Mouse (Mus musculus) midbrain, embryonic 16.5 days (tissue): ENCODE data around the gene Dhh. TPM values are rescaled to one million over a fixed set of nuclear protein-coding genes. Genes with fewer than 3 reads are reported as not detected.

Experiments used
- ATAC-seq: fragments of 200-750 bp; cut with Nextera tagmentation; 2 replicates; pipeline ENCODE4 v1.8.0; 2017; ENCODE audit warnings: moderate TSS enrichment
- H3K27ac ChIP-seq: fragments of 300-500 bp; sonication (generic); 2 replicates; pipeline ENCODE4 v1.5.1; 2014; ENCODE audit warnings: mild to moderate bottlenecking, low read length, mixed read lengths
- H3K27me3 ChIP-seq: fragments of 300-500 bp; sonication (generic); 2 replicates; pipeline ENCODE4 v1.6.1; 2014; ENCODE audit warnings: low read depth, low read length, mixed read lengths; ENCODE audit not compliant: control insufficient read depth, insufficient read depth
- H3K36me3 ChIP-seq: fragments of 300-500 bp; sonication (generic); 2 replicates; pipeline ENCODE4 v1.6.1; 2014; ENCODE audit warnings: mild to moderate bottlenecking, low read length, moderate library complexity, mixed read lengths; ENCODE audit not compliant: control insufficient read depth, insufficient read depth
- H3K4me1 ChIP-seq: fragments of 300-500 bp; sonication (generic); 2 replicates; pipeline ENCODE4 v1.6.1; 2014; ENCODE audit warnings: mild to moderate bottlenecking, low read length, mixed read lengths; ENCODE audit not compliant: control insufficient read depth, insufficient read depth
- H3K4me2 ChIP-seq: fragments of 300-500 bp; sonication (generic); 2 replicates; pipeline ENCODE4 v1.6.1; 2014; ENCODE audit warnings: mild to moderate bottlenecking, low read length, mixed read lengths
- H3K4me3 ChIP-seq: fragments of 300-500 bp; sonication (generic); 2 replicates; pipeline ENCODE4 v1.5.1; 2014; ENCODE audit warnings: low read depth, mild to moderate bottlenecking, low read length, moderate library complexity, mixed read lengths
- H3K9ac ChIP-seq: fragments of 300-500 bp; sonication (generic); 2 replicates; pipeline ENCODE4 v1.6.1; 2014; ENCODE audit warnings: low read depth, low read length, mixed read lengths
- H3K9me3 ChIP-seq: fragments of 300-500 bp; sonication (generic); replicated peaks from 2 replicates; pipeline ENCODE4 v1.6.1; 2014; ENCODE audit warnings: mild to moderate bottlenecking, low read length, mixed read lengths; ENCODE audit not compliant: control insufficient read depth, poor library complexity, severe bottlenecking
- WGBS: fragments of 180-500 bp; shearing (Covaris S2); extraction: QIAGEN DNeasy Blood & Tissue Kit; methylation state at CpG from one replicate; pipeline ENCODE4 v1.1.7; 2014; 5-methylcytosine and 5-hydroxymethylcytosine counted together
- polyA plus RNA-seq: library from polyadenylated mRNA; unstranded; fragments of >200 nt; fragmentation: Nextera tagmentation; extraction: Ambion mirVana; gene quantifications from 2 replicates; pipeline ENCODE4 v1.2.1, GENCODE M21; 2015

Dhh gene
- polyA plus RNA-seq, 1 experiment from 2014 or later, result 0.36 TPM

- H3K4me3 ChIP-seq, result no peak overlapping the region
- H3K27ac ChIP-seq, result no peak overlapping the region
- ATAC-seq, result no peak
- H3K9me3 ChIP-seq, result no peaks in the 10 kb centered on the region
- H3K4me1 ChIP-seq, result no peaks in the 10 kb centered on the region
- 83% methylated on average over 7 of the region's 7 CpGs for WGBS
- H3K9ac ChIP-seq, result no peak overlapping the region
- H3K27me3 ChIP-seq, result peaks cover 5% of the 10 kb centered on the region; the same call in 1 of the 2 replicates
- H3K36me3 ChIP-seq, result no peaks in the 10 kb centered on the region
- no peak overlapping the region for H3K4me2 ChIP-seq
Observed at GRCm38 (mm10) chr15:98887526-98887925, 10.8 kb downstream of the Dhh start.

- Histone ChIP-seq H3K4me3 (no peak overlapping the region), H3K9ac (no peak overlapping the region), H3K36me3 (no peaks in the 10 kb centered on the region), H3K27me3 (peaks cover 5% of the 10 kb centered on the region; the same call in 1 of the 2 replicates), H3K27ac (no peak overlapping the region), H3K4me2 (no peak overlapping the region), H3K9me3 (no peaks in the 10 kb centered on the region), H3K4me1 (peaks cover 1% of the 10 kb centered on the region; the same call in 1 of the 2 replicates)
- 67% methylated on average over 8 of the region's 8 CpGs for WGBS
- ATAC-seq, result no peak
Observed at GRCm38 (mm10) chr15:98886667-98887387, 11.5 kb downstream of the Dhh start.

- no peaks in the 10 kb centered on the region for H3K36me3 ChIP-seq
- 85% methylated on average over 1 of the region's 1 CpGs for WGBS
- no peak overlapping the region for H3K4me3 ChIP-seq
- no peak overlapping the region for H3K4me2 ChIP-seq
- H3K27ac ChIP-seq, result no peak overlapping the region
- no peaks in the 10 kb centered on the region for H3K27me3 ChIP-seq
- no peak for ATAC-seq
- H3K4me1 ChIP-seq, result peaks cover 19% of the 10 kb centered on the region
- H3K9ac ChIP-seq, result no peak overlapping the region
- H3K9me3 ChIP-seq, result no peaks in the 10 kb centered on the region
Observed at GRCm38 (mm10) chr15:98884106-98884505, 14.2 kb downstream of the Dhh start.

- Histone ChIP-seq H3K9me3 (no peaks in the 10 kb centered on the region), H3K4me2 (no peak overlapping the region), H3K36me3 (no peaks in the 10 kb centered on the region), H3K4me1 (peaks cover 19% of the 10 kb centered on the region), H3K27ac (no peak overlapping the region), H3K9ac (no peak overlapping the region), H3K4me3 (no peak overlapping the region), H3K27me3 (no peaks in the 10 kb centered on the region)
- no peak for ATAC-seq
Observed at GRCm38 (mm10) chr15:98883661-98884060, 14.7 kb downstream of the Dhh start.

DNA sequence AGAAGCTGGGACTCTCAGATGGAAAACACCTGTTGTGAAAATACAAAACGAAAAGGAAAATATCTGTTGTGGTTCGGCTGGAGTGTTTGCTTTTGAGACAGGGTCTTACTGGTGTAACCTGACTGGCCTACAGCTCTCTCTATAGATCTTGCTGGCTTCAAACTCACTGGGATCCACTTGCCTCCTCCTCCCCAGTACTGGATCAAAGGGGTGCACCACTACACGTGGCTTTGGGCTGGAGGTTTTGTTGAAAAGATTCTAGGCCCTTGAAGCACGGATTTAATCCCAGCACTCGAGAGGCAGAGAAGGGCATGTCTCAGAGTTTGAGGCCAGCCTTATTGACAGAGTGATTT lies 16.7 kb downstream of the Dhh start:
- Histone ChIP-seq H3K4me2 (peak overlapping the region; percentile 71), H3K4me1 (peaks cover 19% of the 10 kb centered on the region), H3K9me3 (no peaks in the 10 kb centered on the region), H3K27ac (peak overlapping the region; percentile 41), H3K9ac (peak overlapping the region; percentile 46; the same call in 1 of the 2 replicates), H3K27me3 (no peaks in the 10 kb centered on the region), H3K36me3 (peaks cover 3% of the 10 kb centered on the region), H3K4me3 (peak overlapping the region; percentile 74)
- peak; percentile 61 for ATAC-seq
- 2% methylated on average over 5 of the region's 5 CpGs for WGBS

DNA sequence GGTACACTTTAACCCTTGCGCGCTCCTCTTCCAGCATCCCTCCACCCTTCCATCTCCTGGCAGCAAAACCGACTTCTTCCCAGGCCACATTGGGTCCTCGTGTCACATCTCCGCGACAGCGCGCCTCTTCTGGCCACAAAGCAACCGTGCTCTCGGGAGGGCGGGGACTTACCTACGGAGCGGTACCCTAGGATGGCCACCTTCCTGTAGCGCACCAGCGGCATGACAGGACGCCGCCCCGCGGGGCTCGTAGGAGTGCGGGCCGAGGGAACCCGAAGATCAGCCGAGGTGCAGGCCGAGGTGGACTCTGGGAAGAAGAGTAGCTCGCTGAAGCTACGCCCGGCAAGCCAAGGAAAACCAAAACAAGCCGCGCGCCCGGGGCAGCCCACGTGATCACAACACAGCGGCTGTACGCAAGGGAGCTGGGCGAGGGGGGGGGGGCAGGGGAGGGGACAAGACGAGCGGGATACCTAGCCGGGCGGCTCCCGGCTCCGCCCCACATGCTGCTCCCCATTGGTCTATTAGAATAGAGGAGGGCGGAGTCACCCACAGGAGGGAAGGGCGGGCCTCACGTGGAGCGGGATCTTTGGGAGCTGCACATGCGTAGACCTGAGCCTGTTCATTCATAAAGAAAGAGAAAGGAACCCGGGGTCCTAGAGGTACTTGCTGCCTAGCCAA lies 17.2 kb downstream of the Dhh start:
- peak; percentile 96 for ATAC-seq

GRCm38 (mm10) chr15:98877331-98877730 lies 21.0 kb downstream of the Dhh start:
- no peak overlapping the region for H3K27ac ChIP-seq

More for the DNA sequence above, 17.2 kb downstream of the Dhh start:
- Histone ChIP-seq H3K9me3 (no peaks in the 10 kb centered on the region), H3K4me3 (peak overlapping the region; percentile 74), H3K36me3 (peaks cover 3% of the 10 kb centered on the region), H3K4me1 (peaks cover 19% of the 10 kb centered on the region), H3K27ac (peak overlapping the region; percentile 84), H3K4me2 (peak overlapping the region; percentile 71), H3K27me3 (no peaks in the 10 kb centered on the region), H3K9ac (peak overlapping the region; percentile 73)
- WGBS, result under 1% methylated on average over 46 of the region's 48 CpGs

GRCm38 (mm10) chr15:98871916-98872888 lies 26.1 kb downstream of the Dhh start:
- Histone ChIP-seq H3K4me1 (peaks cover 34% of the 10 kb centered on the region), H3K4me2 (peak overlapping the region; percentile 100), H3K9me3 (no peaks in the 10 kb centered on the region), H3K27me3 (no peaks in the 10 kb centered on the region), H3K4me3 (peak overlapping the region; percentile 98), H3K9ac (peak overlapping the region; percentile 97), H3K36me3 (no peaks in the 10 kb centered on the region), H3K27ac (peak overlapping the region; percentile 99)
- ATAC-seq, result peak; percentile 78
- WGBS, result under 1% methylated on average over 51 of the region's 51 CpGs

More at GRCm38 (mm10) chr15:98877331-98877730, 21.0 kb downstream of the Dhh start:
- no peak for ATAC-seq
- H3K9ac ChIP-seq, result no peak overlapping the region
- no peaks in the 10 kb centered on the region for H3K9me3 ChIP-seq
- WGBS, result 11% methylated on average over 3 of the region's 3 CpGs
- peaks cover 3% of the 10 kb centered on the region for H3K36me3 ChIP-seq
- H3K4me1 ChIP-seq, result peaks cover 24% of the 10 kb centered on the region
- no peak overlapping the region for H3K4me2 ChIP-seq
- H3K4me3 ChIP-seq, result no peak overlapping the region
- no peaks in the 10 kb centered on the region for H3K27me3 ChIP-seq
